Mouse (Mus musculus) lung, adult 2 months (tissue): ENCODE measurements around the gene Nr3c2. TPM values are rescaled to one million over a fixed set of nuclear protein-coding genes. Genes with fewer than 3 reads are reported as not detected.
A peak's percentile ranks its signal among the peaks of the same experiment; 100 is the strongest.

Source experiments
- DNase-seq: peaks from one replicate; pipeline ENCODE4 v3.0.0; 2022
- H3K4me1 ChIP-seq: fragments of 200-500 bp; 2 replicates; pipeline ENCODE4 v1.6.1; 2011; ENCODE audit warnings: low read length; ENCODE audit not compliant: control insufficient read depth, insufficient read depth
- H3K4me3 ChIP-seq: fragments of 200-500 bp; replicated peaks from 2 replicates; pipeline ENCODE3; 2011; ENCODE audit warnings: low read depth, mild to moderate bottlenecking, control low read depth, low read length; ENCODE audit errors: extremely low read depth
- CTCF ChIP-seq: fragments of 200-500 bp; IDR thresholded peaks from 2 replicates; pipeline ENCODE4 v1.5.1; 2011; ENCODE audit warnings: mild to moderate bottlenecking, low read length, control low read depth; ENCODE audit not compliant: insufficient read depth
- POLR2A ChIP-seq: fragments of 200-500 bp; IDR thresholded peaks from 2 replicates; pipeline ENCODE4 v1.6.1; 2011; ENCODE audit warnings: low read depth, mild to moderate bottlenecking, control low read depth, low read length, borderline replicate concordance; ENCODE audit errors: extremely low read depth
- WGBS: fragments of 180-500 bp; shearing (Covaris S2); methylation state at CpG from one replicate; pipeline ENCODE4 v1.1.7; 2018; 5-methylcytosine and 5-hydroxymethylcytosine counted together
- polyA plus RNA-seq: library from polyadenylated mRNA; depleted of rRNA; stranded (reverse); fragments of >200 nt; gene quantifications from 2 replicates; pipeline ENCODE4 v1.2.3, GENCODE M21; 2012

Gene Nr3c2
- polyA plus RNA-seq, 1 experiment, result 6.3 TPM

DNA sequence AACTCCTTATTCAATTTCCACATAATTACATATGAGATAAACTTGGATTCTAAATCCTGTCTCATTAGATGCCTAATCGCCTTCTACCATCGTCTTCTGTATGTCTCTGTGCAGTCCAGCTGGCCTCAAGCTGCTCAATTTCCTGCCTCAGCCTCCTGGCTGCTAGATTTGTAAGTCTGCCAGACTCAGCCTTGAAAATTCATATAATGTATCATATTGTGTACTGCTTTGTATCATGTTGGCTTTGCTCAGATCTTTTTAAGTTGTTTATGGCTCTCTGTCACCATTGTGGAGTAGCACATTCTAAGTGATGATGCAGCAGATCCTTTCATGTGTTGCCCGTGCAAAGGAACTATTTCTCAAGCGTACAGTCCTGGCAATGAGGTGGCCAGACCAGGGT lies 71.9 kb downstream of the Nr3c2 start:
- Histone ChIP-seq H3K4me3 (no peak overlapping the region), H3K4me1 (peaks cover 5% of the 10 kb centered on the region)
- TF ChIP-seq POLR2A, result no peak
- TF ChIP-seq CTCF, result no peak
- no peak for DNase-seq
- WGBS, result 40% methylated on average over 4 of the region's 4 CpGs

DNA sequence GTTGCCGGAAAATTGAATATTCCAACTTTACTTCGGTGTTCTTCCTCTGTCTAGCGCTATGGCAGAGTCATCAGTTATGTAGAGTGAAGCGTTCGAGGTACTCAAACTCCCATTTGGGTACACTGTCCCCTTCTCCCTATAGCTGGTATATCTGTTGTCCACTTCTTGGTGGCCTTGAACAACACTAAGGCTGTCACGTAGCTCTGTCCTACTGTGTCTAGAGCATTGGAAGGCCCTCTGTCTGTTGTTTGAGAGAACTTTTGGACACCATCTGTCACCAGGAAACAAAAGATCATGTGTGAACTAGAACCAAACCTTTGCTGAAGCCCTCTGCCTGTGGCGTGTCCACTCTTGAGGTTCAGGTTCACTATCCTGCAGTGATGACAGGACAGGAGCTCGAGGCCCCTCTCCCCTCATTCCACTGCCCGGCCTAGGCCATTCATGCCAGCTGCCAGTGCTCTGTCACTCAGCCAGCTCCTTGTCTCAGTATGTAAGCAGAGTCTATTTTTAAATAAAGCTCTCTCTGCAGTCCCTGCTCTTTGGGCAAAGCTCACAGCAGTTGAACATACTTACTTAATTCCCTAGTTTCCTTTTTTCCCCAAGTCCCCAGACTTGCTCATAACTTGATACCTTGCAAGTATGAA lies 72.6 kb downstream of the Nr3c2 start:
- WGBS, result 70% methylated on average over 9 of the region's 9 CpGs
- no peak for TF ChIP-seq POLR2A
- TF ChIP-seq CTCF, result no peak
- no peak for DNase-seq
- H3K4me3 ChIP-seq, result no peak overlapping the region
- H3K4me1 ChIP-seq, result peaks cover 5% of the 10 kb centered on the region

DNA sequence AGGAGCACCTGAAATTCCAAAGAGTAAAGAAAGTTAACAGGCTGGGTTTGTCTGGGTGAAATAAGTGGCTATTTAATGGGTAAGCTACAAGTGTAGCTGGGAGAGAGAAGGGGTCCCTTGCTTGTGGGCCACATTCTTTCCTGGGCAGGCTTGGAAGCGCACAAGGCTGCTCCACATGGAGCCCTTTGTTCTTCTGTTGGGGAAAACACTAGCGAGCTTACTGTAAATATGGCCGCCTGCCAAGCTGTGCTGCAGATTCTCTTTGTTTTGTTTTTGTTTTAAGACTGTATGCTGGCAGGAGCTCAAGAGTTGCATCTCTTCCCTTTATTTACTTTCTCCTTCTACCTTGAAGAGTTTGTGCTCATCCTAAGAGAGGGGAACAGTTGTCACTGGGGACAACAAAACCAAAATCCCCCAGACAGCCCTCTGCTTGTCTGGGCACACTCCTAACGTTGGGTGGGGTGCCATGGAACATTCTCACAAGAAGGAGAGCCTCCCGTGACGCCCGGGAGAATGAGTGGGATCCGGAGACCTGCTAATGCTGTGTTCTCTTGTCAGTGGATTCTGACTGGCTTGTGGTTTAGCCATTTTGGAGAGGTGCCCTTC lies 73.8 kb downstream of the Nr3c2 start:
- Histone ChIP-seq H3K4me1 (peaks cover 5% of the 10 kb centered on the region), H3K4me3 (no peak overlapping the region)
- TF ChIP-seq POLR2A (no peak), CTCF (no peak)
- DNase-seq, result peak; percentile 20
- WGBS, result 27% methylated on average over 8 of the region's 8 CpGs

DNA sequence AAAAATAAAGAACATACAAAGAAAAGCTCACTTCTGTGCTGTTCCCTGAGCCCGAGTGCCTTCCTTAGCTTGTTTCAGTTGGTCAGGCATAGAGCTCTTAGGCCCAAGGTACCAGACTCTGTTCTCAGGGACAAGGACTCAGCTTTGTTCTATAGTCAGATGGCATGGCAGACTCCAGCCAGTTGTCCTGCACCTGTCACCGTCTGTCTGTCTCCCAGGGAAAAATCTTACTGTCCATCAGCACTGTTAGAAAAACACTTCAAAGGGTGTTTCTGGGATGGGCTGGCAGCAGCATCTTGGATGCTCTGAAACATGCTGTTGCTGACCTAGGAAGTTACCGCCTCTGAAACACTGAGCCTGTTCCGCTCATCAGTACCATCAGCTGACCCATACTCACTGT lies 78.7 kb downstream of the Nr3c2 start:
- H3K4me3 ChIP-seq, result no peak overlapping the region
- no peak for DNase-seq
- WGBS, result 91% methylated on average over 4 of the region's 4 CpGs
- no peak for TF ChIP-seq POLR2A
- TF ChIP-seq CTCF, result no peak
- H3K4me1 ChIP-seq, result no peaks in the 10 kb centered on the region; the same call in 1 of the 2 replicates

DNA sequence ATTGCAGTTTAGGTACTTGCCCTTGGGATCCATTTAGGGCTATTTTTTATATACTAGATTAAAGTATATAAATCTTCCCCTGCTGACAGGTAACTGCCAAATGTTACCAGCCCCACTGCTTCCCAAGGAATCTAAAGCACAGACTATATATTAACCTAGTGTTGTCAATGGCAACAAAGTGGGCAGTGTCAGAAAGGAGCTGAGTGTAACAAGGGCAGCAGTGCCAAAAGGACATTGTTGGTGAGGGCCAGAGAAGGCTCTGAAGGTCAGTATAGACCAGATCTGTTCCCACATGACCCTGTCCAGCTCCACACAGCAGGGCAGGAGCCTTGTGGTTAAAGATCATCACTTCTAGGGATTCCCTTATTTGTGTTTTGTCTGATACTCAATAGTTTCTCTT lies 84.8 kb downstream of the Nr3c2 start:
- Histone ChIP-seq H3K4me1 (no peaks in the 10 kb centered on the region), H3K4me3 (no peak overlapping the region)
- DNase-seq, result no peak
- TF ChIP-seq POLR2A (no peak), CTCF (no peak)

DNA sequence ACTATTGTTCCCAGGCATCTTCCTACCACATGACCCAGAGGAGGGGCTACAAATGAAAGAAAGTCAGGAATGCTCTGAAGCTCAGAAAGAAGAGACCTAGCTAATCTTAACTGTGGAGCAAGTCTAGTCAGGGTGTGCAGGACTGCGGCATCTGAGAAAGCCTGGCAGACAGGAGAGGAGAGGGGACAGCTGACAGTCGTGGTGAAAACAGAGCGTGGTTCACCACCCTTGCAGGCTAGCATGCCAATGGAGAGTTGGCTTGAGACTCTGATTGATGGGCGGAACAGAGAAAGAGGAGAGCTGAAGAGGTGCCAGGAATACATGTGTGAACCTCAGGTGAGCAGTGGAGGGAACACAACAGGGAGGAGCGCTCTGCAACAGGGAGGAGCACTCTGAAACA lies 85.6 kb downstream of the Nr3c2 start:
- TF ChIP-seq POLR2A (no peak), CTCF (no peak)
- WGBS, result 76% methylated on average over 5 of the region's 5 CpGs
- no peaks in the 10 kb centered on the region for H3K4me1 ChIP-seq
- no peak for DNase-seq
- H3K4me3 ChIP-seq, result no peak overlapping the region

DNA sequence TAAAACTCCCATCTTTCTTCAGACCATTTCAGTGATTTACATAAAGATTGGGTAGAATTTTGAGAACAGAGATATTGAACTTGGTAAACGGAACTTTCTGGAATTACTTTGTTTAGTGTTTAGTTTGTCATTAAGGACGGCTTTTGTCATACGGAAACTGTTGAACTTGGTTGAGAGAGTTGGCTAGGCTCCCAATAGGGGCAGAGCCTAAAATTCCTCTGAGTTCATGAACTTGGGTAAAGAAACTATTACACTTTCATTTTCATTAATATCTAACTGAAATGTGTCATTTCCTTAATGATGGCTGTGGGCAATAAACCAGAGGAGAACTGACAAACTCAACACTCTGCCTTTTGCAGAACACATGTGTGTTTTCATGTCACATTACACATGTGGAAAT lies 88.6 kb downstream of the Nr3c2 start:
- TF ChIP-seq CTCF (no peak), POLR2A (no peak)
- WGBS, result 22% methylated on average over 3 of the region's 3 CpGs
- no peaks in the 10 kb centered on the region for H3K4me1 ChIP-seq
- no peak for DNase-seq
- no peak overlapping the region for H3K4me3 ChIP-seq

DNA sequence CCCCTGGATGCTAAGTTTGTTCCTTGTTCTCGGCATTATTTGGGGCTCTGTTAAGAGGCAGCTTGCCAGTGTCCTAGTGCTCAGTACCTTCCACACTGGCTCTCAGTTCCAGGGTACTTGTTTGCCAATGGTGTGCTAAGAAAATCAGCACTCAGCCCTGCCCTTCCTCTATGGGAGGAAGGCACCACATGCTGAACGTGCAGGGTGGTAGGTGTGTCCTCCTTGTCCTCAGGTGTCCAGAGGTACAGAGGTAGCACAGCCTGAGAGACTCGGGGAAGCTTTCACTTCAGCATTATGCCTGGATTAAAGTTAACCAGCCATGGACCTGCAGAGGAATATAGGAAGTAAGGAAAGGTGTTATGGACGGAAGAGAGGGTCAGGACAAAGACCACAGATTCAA lies 99.0 kb downstream of the Nr3c2 start:
- Histone ChIP-seq H3K4me3 (no peak overlapping the region), H3K4me1 (no peaks in the 10 kb centered on the region)
- WGBS, result 68% methylated on average over 4 of the region's 4 CpGs
- TF ChIP-seq CTCF (no peak), POLR2A (no peak)
- no peak for DNase-seq

DNA sequence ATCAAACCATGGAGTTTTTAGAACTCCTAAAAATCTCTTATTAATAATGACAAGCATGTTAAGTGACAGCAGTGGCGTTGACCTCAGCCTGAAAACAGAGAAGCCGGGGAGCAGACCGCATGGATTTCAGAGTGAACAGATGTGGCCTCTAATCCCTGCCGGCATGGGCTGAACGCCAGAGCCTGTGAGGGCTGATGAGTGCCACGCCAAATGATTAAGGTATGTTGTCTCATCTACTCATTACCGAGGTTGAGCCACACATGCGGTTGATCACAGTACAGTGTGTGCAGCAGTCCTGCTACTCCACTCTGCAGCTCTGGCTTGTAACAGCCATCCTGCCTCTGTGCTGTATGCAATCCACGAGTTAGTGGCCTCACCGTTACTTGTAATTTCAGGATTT lies 110.2 kb downstream of the Nr3c2 start:
- Histone ChIP-seq H3K4me1 (no peaks in the 10 kb centered on the region), H3K4me3 (no peak overlapping the region)
- no peak for DNase-seq
- 76% methylated on average over 10 of the region's 10 CpGs for WGBS
- no peak for TF ChIP-seq CTCF

DNA sequence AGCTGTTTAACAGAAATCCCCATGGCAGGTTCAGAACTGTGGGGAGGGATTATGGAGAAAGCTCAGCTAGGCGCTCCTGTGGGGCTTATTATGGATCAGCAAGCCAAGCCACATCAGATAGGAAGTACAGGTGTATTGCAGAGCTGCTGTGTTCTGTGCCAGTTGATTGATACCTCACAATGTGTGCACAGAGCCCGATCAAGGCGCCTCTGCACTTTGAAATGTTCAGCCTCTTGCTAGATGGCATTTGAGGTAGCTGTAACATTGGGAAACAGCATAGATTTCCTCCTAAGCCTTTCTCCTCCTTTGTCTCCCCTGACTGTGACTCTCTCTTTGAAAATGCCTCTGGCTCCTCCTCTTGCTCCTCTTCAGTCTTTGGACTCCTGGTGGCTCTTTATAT lies 112.7 kb downstream of the Nr3c2 start:
- TF ChIP-seq POLR2A (no peak), CTCF (no peak)
- no peak overlapping the region for H3K4me3 ChIP-seq
- 83% methylated on average over 3 of the region's 3 CpGs for WGBS
- no peak for DNase-seq
- H3K4me1 ChIP-seq, result no peaks in the 10 kb centered on the region

DNA sequence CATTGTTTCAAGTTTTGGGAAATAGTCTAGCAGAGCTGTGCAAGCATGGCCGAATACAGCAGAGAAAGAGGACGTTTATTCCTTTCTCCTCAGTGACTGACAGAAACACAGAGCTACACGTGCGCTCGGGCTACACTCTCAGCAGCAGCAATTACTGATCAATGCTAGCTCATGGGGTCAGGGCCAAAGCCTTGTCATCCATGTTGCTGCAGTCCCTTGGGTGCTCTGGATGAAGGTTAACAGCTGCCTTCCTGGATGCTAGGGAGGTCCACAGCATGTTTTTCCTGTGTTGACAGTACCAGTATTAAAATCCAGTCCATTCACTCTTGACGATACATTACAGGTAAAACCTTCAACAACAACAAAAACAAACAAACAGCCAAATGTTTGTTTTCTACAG lies 113.4 kb downstream of the Nr3c2 start:
- DNase-seq, result no peak
- H3K4me1 ChIP-seq, result no peaks in the 10 kb centered on the region
- WGBS, result 84% methylated on average over 6 of the region's 6 CpGs
- TF ChIP-seq CTCF, result no peak
- no peak for TF ChIP-seq POLR2A
- no peak overlapping the region for H3K4me3 ChIP-seq
